Mouse (Mus musculus): ENCODE measurements around the gene Upk1b.

- TF ChIP-seq CTCF (IDR thresholded peaks at IDR 0.05; ENCODE audit: borderline replicate concordance, insufficient read depth, low read depth, low read length) (no peak), POLR2A (IDR thresholded peaks at IDR 0.05; ENCODE audit: borderline replicate concordance, insufficient read depth, low read length) (no peak)
These were observed 28.5 kb upstream of the Upk1b start, which contains the start of gene 4930435E12Rik for GRCm38 (mm10) chr16:38828649-38829048.

All from cerebellum, adult 2 months (tissue).